Mouse (Mus musculus) cerebellum, adult 2 months (tissue): ENCODE data around the gene Tln1.

Source experiments
- CTCF ChIP-seq: fragments of 200-500 bp; IDR thresholded peaks from 2 replicates; pipeline ENCODE4 v1.5.1; 2011; ENCODE audit warnings: low read depth, mild to moderate bottlenecking, control low read depth, low read length, moderate library complexity, borderline replicate concordance; ENCODE audit not compliant: insufficient read depth
- POLR2A ChIP-seq: fragments of 200-500 bp; IDR thresholded peaks from 2 replicates; pipeline ENCODE4 v1.6.1; 2011; ENCODE audit warnings: low read length, control low read depth, borderline replicate concordance; ENCODE audit not compliant: insufficient read depth

DNA sequence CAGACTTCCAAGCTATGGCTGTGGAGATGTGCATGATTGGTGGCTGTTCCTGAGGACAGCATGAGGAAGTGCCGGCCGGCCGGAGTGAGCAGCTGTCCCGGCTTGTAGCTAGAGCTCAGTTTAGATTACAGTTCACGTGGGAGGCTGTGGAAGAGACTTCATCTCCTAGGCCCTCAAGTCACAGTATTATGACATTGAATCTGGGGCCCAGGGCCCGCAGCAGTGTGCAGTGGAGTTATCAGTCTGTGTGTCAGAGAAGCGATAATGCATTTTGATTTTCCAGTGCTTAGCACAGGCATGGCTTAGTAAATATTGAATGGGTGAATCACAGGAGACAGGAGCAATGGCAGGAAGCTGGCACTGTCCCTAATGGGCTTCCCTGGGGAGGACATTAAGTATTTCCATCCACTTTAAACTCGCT, 32.4 kb downstream of the Tln1 start:
- TF ChIP-seq CTCF = no peak
- TF ChIP-seq POLR2A = no peak
